Mouse (Mus musculus): ENCODE measurements around the gene 4933411K16Rik. TPM values are rescaled to one million over a fixed set of nuclear protein-coding genes. Genes with fewer than 3 reads are reported as not detected.
"Not testable (repeated sequence)": the region's sequence is repeated elsewhere in the genome, so short reads cannot be mapped to it uniquely, and the experiment has no call there.

The 4933411K16Rik gene
- polyA plus RNA-seq, 1 experiment from 2014 or later, result not detected

DNA sequence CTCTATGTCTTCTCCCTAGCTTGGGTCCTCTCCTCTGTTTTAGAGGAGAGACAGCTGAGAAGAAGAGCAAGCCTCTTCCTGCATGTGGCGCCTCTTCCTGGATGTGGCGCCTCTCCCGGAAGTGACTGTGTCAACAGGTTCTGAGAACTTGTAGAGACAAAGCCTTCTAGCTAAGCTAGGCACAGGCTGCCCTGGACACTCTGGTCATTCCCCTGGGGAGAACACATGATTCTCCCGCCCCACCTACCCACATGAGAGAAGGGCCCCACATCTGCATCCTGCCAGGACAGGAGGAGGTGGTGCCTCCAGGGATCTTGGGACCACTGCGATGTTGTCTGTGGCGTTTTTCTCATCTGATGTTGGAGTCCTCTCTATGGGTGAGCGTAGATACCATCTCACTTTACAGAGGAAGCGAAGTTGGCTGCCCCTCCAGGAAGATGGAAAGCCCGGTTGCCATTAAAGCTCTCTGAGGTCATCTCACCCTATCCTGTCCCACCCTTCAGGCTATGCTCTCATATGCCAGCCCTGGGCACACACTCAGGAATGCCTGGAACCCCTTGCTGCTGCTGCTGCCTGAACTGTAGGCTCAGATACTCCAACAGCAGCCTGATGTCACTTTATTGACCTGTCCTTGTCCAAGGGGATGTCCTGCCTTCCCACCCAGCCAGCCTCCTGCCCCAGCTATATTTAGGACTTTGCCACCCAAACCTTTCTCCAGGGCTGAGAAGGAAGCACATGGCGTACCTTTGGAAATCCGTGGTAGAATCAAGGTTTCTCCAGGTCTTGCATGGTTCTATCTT is 16.6 kb downstream of the 4933411K16Rik start:
- ATAC-seq, result no peak
- 92% methylated on average over 11 of the region's 11 CpGs for WGBS
- 0 out of 2 replicates have a peak, but pooled peaks cover 14% of the 10 kb centered on the region for H3K36me3 ChIP-seq (ENCODE audit: poor library complexity, severe bottlenecking)

DNA sequence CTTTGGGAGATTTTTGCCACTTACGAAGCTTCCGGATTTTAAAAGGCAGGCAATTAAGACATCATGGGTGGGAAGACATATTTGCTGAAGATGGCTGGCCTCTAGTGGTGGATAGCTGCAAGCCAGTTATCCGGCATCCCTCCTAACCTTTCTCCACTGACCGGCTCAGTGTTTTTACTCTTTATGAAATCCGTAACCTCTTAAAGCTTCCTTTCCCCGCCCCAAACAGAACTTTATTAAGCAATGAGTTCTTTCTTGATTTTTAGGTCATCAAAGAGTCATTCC is 17.1 kb downstream of the 4933411K16Rik start:
- H3K36me3 ChIP-seq (ENCODE audit: poor library complexity, severe bottlenecking), result 0 out of 2 replicates have a peak, but pooled peaks cover 17% of the 10 kb centered on the region
- H3K4me3 ChIP-seq, result no peak overlapping the region
- WGBS, result 74% methylated on average over 6 of the region's 6 CpGs
- H3K27me3 ChIP-seq, result no peaks in the 10 kb centered on the region
- ATAC-seq, result no peak
- H3K9me3 ChIP-seq (replicated peaks), result no peaks in the 10 kb centered on the region
- no peaks in the 10 kb centered on the region for H3K4me1 ChIP-seq
- H3K4me2 ChIP-seq, result no peak overlapping the region
- H3K27ac ChIP-seq, result no peak overlapping the region
- no peak overlapping the region for H3K9ac ChIP-seq

More for the DNA sequence above, 16.6 kb downstream of the 4933411K16Rik start:
- H3K27ac ChIP-seq, result no peak overlapping the region
- H3K4me3 ChIP-seq, result no peak overlapping the region
- H3K4me1 ChIP-seq, result no peaks in the 10 kb centered on the region
- H3K4me2 ChIP-seq, result no peak overlapping the region
- no peak overlapping the region for H3K9ac ChIP-seq
- H3K9me3 ChIP-seq (replicated peaks), result no peaks in the 10 kb centered on the region
- H3K27me3 ChIP-seq, result no peaks in the 10 kb centered on the region

DNA sequence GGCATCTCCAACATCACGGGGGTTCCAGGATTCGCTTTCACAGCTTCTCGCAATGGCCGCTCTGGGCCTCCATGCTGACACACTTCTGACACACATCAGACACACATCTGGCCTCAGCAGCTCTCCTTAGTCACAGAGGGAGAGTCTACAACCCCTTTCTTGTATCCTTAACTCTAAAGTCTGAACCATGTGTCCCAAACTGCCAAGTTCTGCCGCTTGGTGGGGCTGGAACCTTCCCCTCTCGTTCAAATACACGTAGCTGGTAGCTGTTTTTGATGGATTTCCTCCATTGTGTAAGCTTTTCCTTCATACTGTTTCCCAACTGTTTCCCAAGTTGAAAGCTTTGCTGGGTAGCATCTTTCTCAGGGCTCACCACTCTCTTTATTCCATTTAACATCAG is 19.2 kb downstream of the 4933411K16Rik start:
- Histone ChIP-seq H3K4me2 (no peak overlapping the region), H3K36me3 (ENCODE audit: poor library complexity, severe bottlenecking) (peaks cover 37% of the 10 kb centered on the region), H3K9me3 (replicated peaks) (no peaks in the 10 kb centered on the region), H3K27me3 (no peaks in the 10 kb centered on the region), H3K9ac (no peak overlapping the region), H3K27ac (no peak overlapping the region), H3K4me3 (no peak overlapping the region), H3K4me1 (no peaks in the 10 kb centered on the region)
- ATAC-seq, result no peak
- WGBS, result 80% methylated on average over 7 of the region's 7 CpGs

DNA sequence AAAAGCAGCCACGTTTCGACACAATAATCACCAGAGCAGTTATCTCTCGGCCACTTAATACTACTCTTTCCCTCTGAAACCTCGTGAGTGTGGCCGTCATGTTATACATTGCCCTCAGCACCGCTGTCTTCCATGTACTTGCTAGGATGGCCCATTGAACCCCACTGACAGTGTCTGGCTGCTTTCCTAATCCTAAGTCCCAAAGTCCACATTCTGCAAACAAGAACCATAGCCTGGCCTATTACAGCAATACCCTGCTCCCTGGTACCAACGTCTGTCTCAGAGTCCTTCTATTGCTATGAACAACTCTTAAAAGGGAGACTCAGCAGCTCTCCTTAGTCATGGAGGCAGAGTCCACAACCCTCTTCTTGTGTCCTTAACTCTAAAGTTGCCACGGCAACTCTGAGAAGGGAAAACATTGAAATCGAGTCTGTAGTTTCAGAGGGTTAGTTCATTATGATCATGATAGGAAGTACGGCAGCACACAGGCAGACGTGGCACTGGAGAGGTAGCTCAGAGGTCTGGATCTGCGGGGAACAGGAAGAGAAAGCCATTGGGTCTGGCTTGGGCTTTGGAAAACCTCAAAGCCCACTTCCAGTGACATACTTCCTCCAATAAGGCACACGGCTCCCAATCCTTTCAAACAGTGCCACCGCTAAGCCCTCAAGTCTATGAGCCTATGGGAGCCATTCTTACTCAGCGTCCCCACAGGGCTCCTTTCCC is 20.0 kb downstream of the 4933411K16Rik start:
- no peak overlapping the region for H3K27ac ChIP-seq
- 81% methylated on average over 15 of the region's 15 CpGs for WGBS
- no peak overlapping the region for H3K4me2 ChIP-seq
- ATAC-seq, result no peak
- peaks cover 45% of the 10 kb centered on the region for H3K36me3 ChIP-seq (ENCODE audit: poor library complexity, severe bottlenecking)
- H3K27me3 ChIP-seq, result no peaks in the 10 kb centered on the region
- no peaks in the 10 kb centered on the region for H3K4me1 ChIP-seq
- H3K9ac ChIP-seq, result no peak overlapping the region
- no peak overlapping the region for H3K4me3 ChIP-seq
- H3K9me3 ChIP-seq (replicated peaks), result no peaks in the 10 kb centered on the region

DNA sequence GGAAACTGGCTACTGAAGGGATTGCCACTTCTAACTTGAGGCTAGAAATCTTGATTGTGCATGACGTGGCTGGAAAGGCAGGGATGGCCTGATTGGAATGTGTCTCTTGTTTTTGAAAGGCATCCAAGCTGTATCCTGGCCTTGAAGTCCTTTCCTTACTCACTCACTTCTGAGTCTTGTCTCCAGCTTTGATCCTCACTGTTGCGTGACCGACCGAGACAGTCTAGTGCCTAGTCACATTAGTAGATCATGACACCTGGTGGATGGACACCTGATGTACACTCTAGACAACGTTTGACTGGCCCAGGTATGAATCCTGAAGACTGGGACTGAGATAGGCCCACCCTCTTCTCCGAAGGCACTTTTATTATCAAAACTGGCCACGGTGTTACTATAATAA is 20.8 kb downstream of the 4933411K16Rik start:
- Histone ChIP-seq H3K4me2 (no peak overlapping the region), H3K9me3 (replicated peaks) (no peaks in the 10 kb centered on the region), H3K27ac (no peak overlapping the region), H3K9ac (no peak overlapping the region), H3K4me1 (no peaks in the 10 kb centered on the region), H3K36me3 (ENCODE audit: poor library complexity, severe bottlenecking) (peaks cover 50% of the 10 kb centered on the region), H3K4me3 (no peak overlapping the region), H3K27me3 (no peaks in the 10 kb centered on the region)
- ATAC-seq, result no peak
- WGBS, result 83% methylated on average over 7 of the region's 7 CpGs

DNA sequence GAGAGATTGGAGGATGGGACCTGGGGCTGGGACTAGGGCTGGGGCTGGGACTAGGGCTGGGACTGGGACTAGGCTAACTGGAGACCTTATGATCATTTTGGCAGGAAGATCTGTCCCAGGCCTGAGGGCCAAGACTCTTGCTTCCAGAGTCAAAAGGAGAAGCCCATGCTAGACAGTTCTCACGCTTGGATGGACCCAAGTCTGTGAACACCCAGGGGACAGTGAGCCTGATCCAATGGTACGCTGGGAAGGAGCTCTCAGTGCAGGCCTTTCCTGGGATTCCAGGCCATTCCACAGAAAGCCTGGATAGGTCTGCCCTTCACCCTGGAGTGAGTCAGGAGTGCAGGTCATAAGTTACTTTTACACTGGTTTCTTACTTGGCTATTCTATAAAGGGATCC is 23.0 kb downstream of the 4933411K16Rik start:
- Histone ChIP-seq H3K27me3 (no peaks in the 10 kb centered on the region), H3K4me2 (no peak overlapping the region), H3K4me1 (no peaks in the 10 kb centered on the region), H3K9ac (no peak overlapping the region), H3K36me3 (ENCODE audit: poor library complexity, severe bottlenecking) (peaks cover 57% of the 10 kb centered on the region), H3K9me3 (replicated peaks) (no peaks in the 10 kb centered on the region), H3K4me3 (no peak overlapping the region), H3K27ac (no peak overlapping the region)
- 83% methylated on average over 2 of the region's 2 CpGs for WGBS
- ATAC-seq, result no peak

DNA sequence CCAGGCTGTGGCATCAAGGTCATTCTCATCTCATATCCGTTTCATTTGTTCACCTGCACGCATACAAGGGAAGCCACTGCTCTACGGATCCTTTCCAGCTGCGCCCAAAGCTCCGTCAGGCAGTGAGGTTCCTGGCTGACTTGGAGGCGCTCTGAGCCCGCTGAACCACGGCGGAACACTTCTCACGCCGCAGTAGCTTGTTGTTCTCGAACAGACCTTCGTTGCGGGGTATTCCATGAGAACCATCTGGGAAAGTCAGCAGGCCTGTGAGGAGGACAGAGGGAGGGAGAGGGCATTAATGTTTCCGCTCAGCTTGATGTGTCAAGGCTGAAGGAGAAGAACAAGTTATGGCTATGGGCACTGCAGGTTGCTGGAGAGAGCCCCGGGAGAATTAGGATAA is 23.9 kb downstream of the 4933411K16Rik start:
- H3K4me1 ChIP-seq, result no peaks in the 10 kb centered on the region
- H3K4me2 ChIP-seq, result no peak overlapping the region
- H3K27me3 ChIP-seq, result no peaks in the 10 kb centered on the region
- no peaks in the 10 kb centered on the region for H3K9me3 ChIP-seq (replicated peaks)
- H3K36me3 ChIP-seq (ENCODE audit: poor library complexity, severe bottlenecking), result peaks cover 51% of the 10 kb centered on the region
- 91% methylated on average over 16 of the region's 16 CpGs for WGBS
- H3K4me3 ChIP-seq, result no peak overlapping the region
- no peak overlapping the region for H3K27ac ChIP-seq
- no peak for ATAC-seq
- H3K9ac ChIP-seq, result no peak overlapping the region

DNA sequence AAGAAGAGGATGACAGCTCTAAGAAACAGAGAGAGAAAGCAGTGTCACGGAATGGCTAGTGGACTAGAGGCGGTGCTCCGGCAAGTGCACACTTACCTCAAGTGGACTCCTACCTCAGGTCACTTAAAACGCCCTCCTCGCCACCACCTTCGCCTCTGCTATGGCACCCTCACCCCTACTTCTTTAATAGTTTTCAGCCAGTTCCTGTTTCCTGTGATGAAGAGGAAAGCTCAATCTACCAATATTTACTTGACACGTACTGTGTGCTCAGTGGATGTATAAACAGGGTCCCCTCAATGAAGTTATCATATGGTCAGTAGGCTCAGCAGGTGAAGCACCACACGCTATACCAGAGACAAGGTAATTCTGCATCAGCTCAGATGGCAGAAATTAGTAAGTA is 26.5 kb downstream of the 4933411K16Rik start:
- Histone ChIP-seq H3K4me3 (no peak overlapping the region), H3K27ac (no peak overlapping the region), H3K9ac (no peak overlapping the region), H3K4me1 (no peaks in the 10 kb centered on the region), H3K9me3 (replicated peaks) (no peaks in the 10 kb centered on the region), H3K27me3 (no peaks in the 10 kb centered on the region), H3K4me2 (no peak overlapping the region), H3K36me3 (ENCODE audit: poor library complexity, severe bottlenecking) (peaks cover 47% of the 10 kb centered on the region)
- ATAC-seq, result no peak
- 98% methylated on average over 8 of the region's 8 CpGs for WGBS

DNA sequence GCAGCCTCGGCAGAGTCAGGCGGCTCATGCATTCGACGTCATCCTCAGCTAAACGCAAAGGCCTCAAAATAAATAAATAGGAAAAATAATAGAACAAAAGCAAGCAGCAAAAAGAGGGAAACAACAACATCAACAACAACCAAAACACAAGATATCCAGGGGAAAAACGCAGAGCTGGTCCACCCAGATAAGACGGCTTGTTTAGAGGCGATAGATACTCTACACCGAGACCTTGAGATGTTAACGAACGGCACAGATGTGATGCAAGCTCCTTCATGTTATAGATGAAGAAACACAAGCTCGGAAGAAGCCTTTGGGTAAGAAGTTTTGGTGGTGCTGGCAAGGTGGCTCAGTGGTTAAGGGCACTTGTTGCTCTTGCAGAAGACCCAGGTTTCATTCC is 27.0 kb downstream of the 4933411K16Rik start:
- Histone ChIP-seq H3K9me3 (replicated peaks) (no peaks in the 10 kb centered on the region), H3K4me2 (no peak overlapping the region), H3K9ac (no peak overlapping the region), H3K4me3 (no peak overlapping the region), H3K27ac (no peak overlapping the region), H3K36me3 (ENCODE audit: poor library complexity, severe bottlenecking) (peaks cover 45% of the 10 kb centered on the region), H3K27me3 (no peaks in the 10 kb centered on the region), H3K4me1 (no peaks in the 10 kb centered on the region)
- ATAC-seq, result no peak
- 95% methylated on average over 12 of the region's 12 CpGs for WGBS

DNA sequence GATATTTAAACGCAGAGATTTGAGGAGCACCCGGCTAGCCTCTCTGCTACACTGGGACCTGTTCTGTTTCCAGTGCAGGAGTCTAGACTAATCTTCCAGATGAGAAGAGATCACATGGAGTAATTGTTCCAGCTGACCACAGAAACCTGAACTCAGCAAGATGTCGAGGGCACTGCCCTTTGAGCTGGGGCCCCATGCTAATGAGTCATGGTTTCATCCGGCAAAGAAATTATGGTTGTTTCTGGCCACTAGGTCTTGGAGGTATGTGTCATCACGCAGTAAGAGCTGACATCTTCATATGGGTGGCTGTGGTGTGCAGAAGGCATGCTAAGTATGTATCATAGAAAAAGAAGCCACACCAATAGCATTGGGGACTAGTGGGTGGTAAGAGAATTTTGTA is 27.9 kb downstream of the 4933411K16Rik start:
- ATAC-seq, result no peak
- no peak overlapping the region for H3K4me3 ChIP-seq
- H3K4me2 ChIP-seq, result no peak overlapping the region
- H3K27me3 ChIP-seq, result no peaks in the 10 kb centered on the region
- no peaks in the 10 kb centered on the region for H3K4me1 ChIP-seq
- H3K36me3 ChIP-seq (ENCODE audit: poor library complexity, severe bottlenecking), result peaks cover 35% of the 10 kb centered on the region
- no peak overlapping the region for H3K27ac ChIP-seq
- no peak overlapping the region for H3K9ac ChIP-seq
- no peaks in the 10 kb centered on the region for H3K9me3 ChIP-seq (replicated peaks)
- 85% methylated on average over 5 of the region's 5 CpGs for WGBS

DNA sequence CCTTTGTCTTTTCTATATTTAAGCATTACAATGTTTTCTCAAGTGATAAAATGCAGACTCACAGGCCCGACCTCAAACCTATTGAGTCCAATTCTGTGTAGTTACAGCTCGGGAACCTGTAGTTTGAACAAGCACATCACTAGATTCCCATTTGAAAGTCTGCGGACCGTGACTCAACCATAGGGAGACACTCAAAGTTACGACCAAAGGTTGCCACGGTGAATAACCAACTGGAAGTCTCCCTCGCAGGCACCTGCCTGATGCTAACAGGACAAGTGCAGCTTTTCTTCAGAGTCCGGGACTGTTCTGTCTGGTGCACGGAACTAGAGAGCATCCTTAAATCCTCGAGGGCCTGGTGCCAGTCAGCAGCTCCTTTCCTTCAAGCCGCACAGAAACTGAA is 28.4 kb downstream of the 4933411K16Rik start:
- WGBS, result 87% methylated on average over 11 of the region's 11 CpGs
- ATAC-seq, result no peak
- Histone ChIP-seq H3K36me3 (ENCODE audit: poor library complexity, severe bottlenecking) (peaks cover 30% of the 10 kb centered on the region), H3K4me1 (peaks cover 2% of the 10 kb centered on the region), H3K9ac (no peak overlapping the region), H3K27me3 (no peaks in the 10 kb centered on the region), H3K4me2 (no peak overlapping the region), H3K4me3 (no peak overlapping the region), H3K9me3 (replicated peaks) (no peaks in the 10 kb centered on the region), H3K27ac (no peak overlapping the region)

DNA sequence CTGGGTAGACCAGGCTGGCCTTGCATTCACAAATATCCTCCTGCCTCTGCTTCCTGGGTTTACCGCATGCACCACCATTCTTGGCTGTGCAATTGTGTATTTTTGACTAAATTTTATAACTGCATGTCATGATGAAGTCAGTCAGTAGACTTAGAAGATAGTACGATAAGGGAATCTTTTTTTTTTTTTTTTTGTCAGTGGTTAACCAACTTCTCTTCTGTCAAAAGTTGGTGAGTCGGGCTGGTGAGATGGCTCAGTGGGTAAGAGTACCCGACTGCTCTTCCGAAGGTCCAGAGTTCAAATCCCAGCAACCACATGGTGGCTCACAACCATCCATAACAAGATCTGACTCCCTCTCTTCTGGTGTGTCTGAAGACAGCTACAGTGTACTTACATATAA is 29.6 kb downstream of the 4933411K16Rik start:
- H3K27me3 ChIP-seq; ATAC-seq; H3K27ac ChIP-seq; H3K9me3 ChIP-seq (replicated peaks); H3K4me1 ChIP-seq; H3K9ac ChIP-seq; H3K4me2 ChIP-seq; H3K4me3 ChIP-seq: not testable (repeated sequence)
- peaks cover 19% of the 10 kb centered on the region for H3K36me3 ChIP-seq (ENCODE audit: poor library complexity, severe bottlenecking)
- WGBS, result 98% methylated on average over 5 of the region's 5 CpGs
